Mouse (Mus musculus) c-Kit-negative CD71-positive TER-119-positive erythroid progenitor cells, embryonic 14.5 days (primary cell): Measurements from ENCODE around the gene Vegfb.
A peak's percentile ranks its signal among the peaks of the same experiment; 100 is the strongest.

Experiments
- DNase-seq: peaks from one replicate; pipeline ENCODE4 v3.0.0-alpha.2; 2013; ENCODE audit warnings: low read depth, low spot score

Gene Vegfb

DNA sequence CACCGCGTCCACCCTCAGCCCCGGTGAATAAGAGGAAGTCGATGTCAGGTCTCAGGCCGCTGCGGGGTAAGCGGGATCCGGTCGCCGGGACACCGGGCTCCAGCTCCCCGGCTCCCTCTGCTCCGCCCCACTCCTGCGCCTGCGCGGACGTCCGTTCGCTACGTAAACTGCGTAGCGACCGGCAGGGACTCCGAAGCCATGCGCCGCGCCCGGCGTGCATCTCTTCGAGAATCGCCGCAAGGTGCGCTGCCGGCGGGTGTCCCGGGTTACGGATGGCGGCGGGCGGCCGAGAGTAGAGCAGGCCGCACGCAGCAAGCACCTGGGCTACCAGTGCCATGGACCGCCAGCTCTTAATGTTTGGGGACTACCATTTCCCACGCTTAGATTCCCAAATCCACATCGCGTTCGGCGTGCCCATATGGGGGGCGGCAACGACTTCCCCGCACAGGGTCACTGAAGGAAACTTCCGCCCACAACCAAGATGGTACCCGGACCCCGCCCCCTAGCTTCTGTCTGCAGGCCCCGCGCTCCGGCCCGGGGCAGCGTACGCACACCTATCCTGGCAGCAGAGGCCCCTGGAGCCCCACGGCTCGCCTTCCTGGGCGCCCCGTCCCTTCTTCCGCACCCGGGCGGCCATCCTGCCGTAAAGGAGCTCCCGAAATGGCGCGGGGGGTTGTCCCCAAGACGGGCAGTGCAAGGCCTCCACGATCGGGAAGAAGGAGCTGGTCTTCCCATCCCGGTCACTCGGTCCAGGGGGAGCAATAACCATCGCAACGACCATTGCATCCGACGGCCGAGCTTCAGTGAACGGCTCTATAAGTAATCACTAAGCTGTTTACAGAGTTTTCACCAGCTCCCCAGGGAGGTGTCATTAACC lies 45.8 kb downstream of the Vegfb start, which contains the start of gene Bad:
Gene Bad (plus strand): TSS at position 490 of the 877 bp plus-strand sequence.
- DNase-seq = peak; percentile 92

DNA sequence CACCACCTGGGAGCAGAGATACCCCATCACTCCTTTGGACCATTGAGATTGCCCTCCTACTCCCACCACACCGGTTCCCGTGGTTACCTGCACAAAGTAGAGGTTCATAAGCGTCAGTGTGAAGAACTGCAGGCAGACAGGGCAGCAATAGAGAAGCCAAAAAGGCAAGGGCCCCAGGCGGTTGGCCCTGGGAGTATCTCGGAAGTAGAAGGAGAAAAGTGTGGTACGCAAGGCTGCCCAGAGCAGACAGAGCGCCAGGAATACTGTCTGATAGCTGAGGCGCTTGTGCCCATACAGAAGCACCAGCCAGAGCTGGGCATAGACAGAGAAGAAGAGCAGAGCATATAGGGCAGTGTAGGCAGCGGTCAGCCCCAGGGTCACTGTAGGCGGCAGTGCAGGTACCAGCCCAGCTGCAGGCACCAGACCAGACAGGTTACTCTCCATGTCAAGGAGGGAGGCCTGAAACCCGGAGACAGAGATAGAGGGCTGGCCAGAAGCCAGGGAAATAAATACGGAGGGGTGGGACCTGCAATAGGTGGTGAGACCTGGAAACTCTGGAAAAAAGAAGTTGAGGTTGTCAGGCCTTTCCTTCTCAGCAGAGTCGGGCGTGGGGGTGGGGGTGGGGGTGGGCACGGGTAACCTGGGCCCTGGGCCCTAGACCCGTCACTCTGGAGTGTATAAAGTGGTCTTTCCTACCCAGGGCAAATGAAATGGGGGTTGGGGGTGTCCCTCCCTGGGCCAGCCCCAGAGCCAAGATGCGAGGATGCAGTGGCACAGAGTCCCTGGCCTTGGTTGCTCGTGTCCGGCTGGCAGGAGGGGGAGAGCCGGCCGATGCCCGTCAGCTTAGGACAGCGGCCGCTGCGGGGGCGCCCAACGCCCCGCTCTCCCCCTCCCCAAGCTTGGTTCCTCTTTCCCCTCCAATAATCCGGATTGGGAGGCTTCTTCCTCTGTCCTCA lies 46.8 kb downstream of the Vegfb start:
- DNase-seq = no peak

DNA sequence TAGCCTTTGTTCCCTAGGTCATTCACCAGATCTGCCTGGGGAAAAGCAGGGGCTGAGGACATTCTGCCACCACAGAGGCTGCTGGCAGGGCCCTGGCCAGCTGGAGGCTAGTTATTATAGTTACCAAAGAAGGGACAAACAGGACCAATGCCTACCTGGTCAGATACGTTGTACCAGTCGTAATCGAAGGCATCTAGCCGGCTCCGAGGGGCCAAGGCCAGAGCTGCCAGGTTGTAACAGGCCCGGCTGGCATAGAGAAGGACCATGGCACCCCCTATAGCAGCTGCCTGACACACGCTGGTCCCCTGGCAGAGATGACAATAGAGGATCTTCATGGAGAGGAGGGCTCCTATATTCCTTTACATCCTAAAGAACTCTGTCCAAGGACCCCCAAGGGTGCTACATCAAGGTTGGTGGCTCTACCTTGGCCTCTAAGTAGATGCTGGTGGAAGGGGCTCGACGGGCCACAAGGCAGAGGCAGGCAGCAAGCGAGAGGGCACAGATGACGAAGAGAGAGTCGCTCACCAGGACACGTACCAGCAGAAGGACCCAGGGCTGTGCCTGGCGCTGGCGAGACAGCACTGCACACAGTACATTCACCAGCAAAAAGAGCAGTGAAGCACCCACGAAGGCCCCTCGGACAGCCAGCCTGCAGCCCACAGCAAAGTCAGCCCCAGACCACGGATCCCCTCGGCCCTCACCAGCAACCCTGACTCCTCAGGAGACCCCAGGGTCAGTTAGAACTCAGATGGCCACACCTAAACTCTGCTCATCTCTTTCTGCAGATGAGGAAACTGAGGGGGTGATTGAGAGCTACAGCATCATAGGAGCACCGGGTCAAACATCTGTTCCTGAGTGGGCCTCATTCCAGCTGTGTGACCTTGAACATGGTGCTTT lies 48.1 kb downstream of the Vegfb start:
- DNase-seq = no peak

DNA sequence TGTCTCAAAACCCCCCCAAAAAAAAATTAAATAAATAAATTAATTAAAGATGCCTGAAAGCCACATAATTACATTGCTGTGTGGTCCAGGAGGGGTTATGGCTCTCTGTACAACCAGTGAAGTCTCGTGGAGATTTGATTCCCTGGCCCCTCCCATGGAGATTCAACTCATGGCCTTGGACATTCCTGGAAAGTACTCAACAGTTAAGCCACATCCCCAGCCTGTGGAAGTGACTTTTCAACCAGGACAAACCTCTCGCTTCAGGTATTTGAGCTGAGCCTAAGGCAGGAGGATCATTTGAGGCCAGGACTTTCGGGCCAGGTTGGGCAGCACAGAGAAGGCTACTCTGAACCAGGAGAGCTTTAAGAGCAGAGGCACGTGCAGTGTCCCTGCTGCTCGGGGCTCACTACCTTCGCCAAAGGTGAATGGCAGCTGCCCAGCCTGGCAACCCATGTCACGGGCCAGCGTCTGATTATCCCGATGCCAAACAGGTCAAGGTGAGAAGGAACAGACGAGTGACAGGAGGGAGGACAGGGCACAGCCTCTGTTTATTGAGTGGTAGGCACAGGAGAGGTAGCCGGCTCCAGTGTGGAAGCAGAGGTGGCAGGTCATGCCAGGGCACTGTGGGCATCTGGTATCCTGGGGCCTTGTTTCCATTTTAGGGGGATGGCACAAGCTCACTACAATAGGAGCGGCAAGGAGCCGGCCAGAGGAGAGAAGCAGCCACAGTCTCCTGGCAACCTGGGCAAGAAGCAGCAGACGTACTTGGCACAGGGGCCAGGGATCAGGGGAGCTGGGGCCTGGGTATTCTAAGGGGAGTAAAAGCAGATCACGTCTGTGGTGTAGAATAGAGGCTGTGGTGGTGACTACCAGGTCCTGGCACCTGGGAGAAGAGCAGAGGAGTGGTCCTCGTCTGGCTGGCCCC lies 49.6 kb downstream of the Vegfb start:
- no peak for DNase-seq

DNA sequence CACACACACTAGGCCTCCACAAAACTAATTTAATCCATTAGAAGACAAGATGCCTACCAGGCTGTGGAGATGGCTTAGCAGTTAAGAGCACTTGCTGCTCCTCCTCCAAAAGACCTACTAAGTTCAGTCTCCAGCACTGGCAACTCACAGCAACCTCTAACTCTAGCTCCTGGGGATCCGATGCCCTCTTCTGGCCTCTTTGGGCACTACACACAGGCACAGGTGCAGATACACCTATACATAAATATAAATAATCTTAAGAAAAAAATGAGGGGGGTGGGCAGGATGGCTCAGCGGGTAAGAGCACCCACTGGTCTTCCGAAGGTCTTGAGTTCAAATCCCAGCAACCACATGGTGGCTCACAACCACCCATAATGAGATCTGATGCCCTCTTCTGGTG lies 51.2 kb downstream of the Vegfb start:
- no peak for DNase-seq

DNA sequence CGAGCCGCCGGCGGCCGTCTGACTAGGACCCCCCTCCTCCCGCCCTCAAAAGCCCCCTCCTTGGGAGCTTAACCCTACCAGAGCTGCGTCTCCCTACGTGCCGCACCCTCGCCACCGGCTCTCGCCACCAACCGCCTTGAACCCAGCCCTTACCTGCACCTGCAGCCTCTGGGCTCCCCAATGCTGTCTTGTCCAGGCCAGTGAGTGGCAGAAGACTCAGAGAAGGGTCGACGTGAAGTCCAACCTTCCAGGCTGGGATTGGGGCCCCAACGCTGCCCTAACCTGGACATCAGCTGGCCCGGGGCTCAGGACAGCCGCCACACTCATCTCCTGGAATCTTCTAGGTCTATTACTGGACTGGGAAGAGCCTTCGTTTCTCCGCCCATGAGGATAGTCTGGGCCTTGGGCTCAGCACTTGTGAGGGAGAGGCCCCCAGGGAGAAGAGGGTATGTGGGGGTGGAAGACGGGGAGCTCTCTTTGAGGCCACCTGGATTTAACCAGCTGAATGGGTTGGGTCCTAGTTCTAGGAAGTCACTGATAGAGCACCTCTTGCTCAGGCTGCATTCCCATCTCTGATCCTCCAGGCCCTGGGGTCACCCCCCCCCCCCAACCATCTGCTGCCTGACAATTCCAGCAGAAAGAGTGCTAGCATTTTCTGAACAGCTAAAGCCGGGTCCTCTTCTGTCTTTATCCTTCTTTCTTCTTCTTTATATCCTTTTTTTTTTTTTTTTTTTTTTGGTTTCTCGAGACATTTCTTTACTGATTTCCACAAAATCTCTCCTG lies 53.1 kb downstream of the Vegfb start, which contains the start of gene Kcnk4:
Gene Kcnk4 (minus strand): TSS at position 321 of the 783 bp plus-strand sequence.
- no peak for DNase-seq

DNA sequence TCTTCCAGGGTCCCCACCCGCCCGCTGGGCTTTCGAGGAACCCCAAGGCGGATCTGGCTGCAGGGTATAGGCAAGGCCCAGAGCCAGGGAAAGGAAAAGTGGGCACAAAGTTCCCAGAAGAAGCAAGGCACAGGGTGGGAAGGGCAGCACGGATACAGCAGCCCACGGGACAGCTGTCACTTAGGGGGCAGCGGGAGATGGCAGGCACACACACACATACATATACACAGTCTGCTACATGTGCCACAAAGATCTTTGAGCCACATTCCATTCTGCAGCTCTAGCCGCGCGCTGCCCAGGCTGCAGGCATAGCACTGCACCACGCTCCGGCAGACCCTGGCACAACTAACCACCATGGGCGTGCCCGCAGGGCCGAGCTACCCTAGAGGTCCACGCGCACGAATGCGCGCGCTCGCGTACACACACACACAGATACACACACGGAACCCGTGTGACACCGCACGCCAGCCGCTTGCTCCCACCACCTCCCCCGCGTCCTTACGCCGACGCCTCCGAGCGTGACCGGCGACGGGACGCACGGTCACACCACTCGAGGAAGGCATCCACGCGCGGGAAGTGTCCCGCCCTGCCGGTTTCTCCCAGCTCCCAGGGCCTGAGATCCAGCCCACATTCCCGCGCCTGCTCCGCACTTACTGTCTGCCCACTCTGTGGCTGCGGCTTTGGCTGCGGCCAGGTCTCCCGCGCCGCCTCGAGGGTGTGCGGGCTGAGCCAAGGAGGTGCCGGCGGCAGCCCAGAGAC lies 53.8 kb downstream of the Vegfb start:
- DNase-seq = no peak

DNA sequence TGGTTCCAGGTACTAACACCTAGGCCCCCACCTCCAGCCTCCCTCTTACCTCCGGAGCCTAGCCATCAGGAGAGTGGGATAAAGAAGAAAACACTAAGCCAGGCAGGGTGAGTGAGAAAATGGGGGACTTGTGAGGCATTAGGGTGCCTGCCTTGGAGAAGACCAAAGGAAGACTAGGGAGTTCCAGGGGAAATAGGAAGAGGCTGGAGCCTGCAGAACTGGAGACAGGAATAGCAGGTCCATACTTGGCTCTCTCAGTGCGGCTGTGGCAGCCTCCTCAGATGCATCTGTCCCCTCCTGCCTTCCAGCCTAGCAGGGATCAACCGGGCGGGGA lies 54.4 kb downstream of the Vegfb start:
- no peak for DNase-seq
